Mouse (Mus musculus) stomach, postnatal 0 days (tissue): ENCODE data around the gene Fen1. TPM values are rescaled to one million over a fixed set of nuclear protein-coding genes. Genes with fewer than 3 reads are reported as not detected.

Experiments
- ATAC-seq: fragments of 200-750 bp; cut with Nextera tagmentation; 2 replicates; pipeline ENCODE4 v1.8.0; 2017; ENCODE audit not compliant: low FRiP score, low TSS enrichment
- DNase-seq: peaks from one replicate; pipeline ENCODE4 v3.0.0-alpha.2; 2016; ENCODE audit warnings: low spot score
- H3K27ac ChIP-seq: fragments of 300-500 bp; sonication (generic); replicated peaks from 2 replicates; pipeline ENCODE4 v1.5.1; 2014; ENCODE audit warnings: mild to moderate bottlenecking, control low read depth
- H3K27me3 ChIP-seq: fragments of 300-500 bp; sonication (generic); 2 replicates; pipeline ENCODE4 v1.6.1; 2014; ENCODE audit warnings: low read length; ENCODE audit not compliant: control insufficient read depth, insufficient read depth
- H3K36me3 ChIP-seq: fragments of 300-500 bp; sonication (generic); 2 replicates; pipeline ENCODE4 v1.6.1; 2014; ENCODE audit warnings: low read length, mixed read lengths; ENCODE audit not compliant: control insufficient read depth, insufficient read depth
- H3K4me1 ChIP-seq: fragments of 300-500 bp; sonication (generic); replicated peaks from 2 replicates; pipeline ENCODE4 v1.6.1; 2014; ENCODE audit warnings: antibody characterized with exemption; ENCODE audit not compliant: control insufficient read depth, insufficient read depth
- H3K4me2 ChIP-seq: fragments of 300-500 bp; sonication (generic); replicated peaks from 2 replicates; pipeline ENCODE4 v1.6.1; 2014; ENCODE audit warnings: low read depth, mild to moderate bottlenecking, control low read depth, moderate library complexity
- H3K4me3 ChIP-seq: fragments of 300-500 bp; sonication (generic); 2 replicates; pipeline ENCODE4 v1.5.1; 2014; ENCODE audit warnings: low read depth, low read length, control low read depth
- H3K9ac ChIP-seq: fragments of 300-500 bp; sonication (generic); 2 replicates; pipeline ENCODE4 v1.6.1; 2014; ENCODE audit warnings: mild to moderate bottlenecking, low read length, control low read depth, mixed read lengths
- H3K9me3 ChIP-seq: fragments of 300-500 bp; sonication (generic); 2 replicates; pipeline ENCODE4 v1.6.1; 2016; ENCODE audit warnings: low read length; ENCODE audit not compliant: control insufficient read depth
- CTCF ChIP-seq: IDR thresholded peaks from 2 replicates; pipeline ENCODE4 v1.5.1; 2016; ENCODE audit warnings: antibody characterized with exemption, low read depth, mild to moderate bottlenecking, moderate library complexity
- EP300 ChIP-seq: optimal IDR thresholded peaks from 2 replicates; pipeline ENCODE3; 2016; ENCODE audit warnings: antibody characterized with exemption
- WGBS: fragments of 180-500 bp; shearing (Covaris S2); extraction: QIAGEN DNeasy Blood & Tissue Kit; methylation state at CpG from one replicate; pipeline ENCODE4 v1.1.7; 2014; 5-methylcytosine and 5-hydroxymethylcytosine counted together
- polyA plus RNA-seq: library from polyadenylated mRNA; unstranded; fragments of >200 nt; fragmentation: Nextera tagmentation; extraction: Ambion mirVana; gene quantifications from 2 replicates; pipeline ENCODE4 v1.2.1, GENCODE M21; 2015

Gene Fen1
- polyA plus RNA-seq, 1 experiment from 2014 or later, result 29.2 TPM

DNA sequence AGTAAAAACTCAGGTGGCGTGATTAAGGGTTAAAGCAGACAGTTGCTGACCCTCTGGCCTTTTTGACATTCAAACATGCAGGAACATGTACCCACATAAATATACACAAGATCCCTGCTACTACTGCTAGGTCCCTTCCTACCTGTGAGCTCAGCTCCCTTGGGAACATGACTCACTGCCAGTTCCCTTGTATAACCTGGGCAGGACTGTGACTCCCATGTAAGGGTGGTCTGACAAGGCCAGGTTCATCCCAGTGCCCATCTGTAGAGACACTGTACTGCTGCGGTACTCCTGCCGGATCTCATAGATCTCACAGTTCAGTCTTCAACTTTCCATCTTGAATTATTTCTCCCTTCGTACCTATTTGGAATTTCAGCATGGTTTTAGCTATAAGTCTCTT is 6.8 kb downstream of the Fen1 start:
- no peaks in the 10 kb centered on the region for H3K4me1 ChIP-seq
- TF ChIP-seq EP300 (no peak), CTCF (no peak)
- H3K36me3 ChIP-seq, result peaks cover 29% of the 10 kb centered on the region
- no peak overlapping the region for H3K4me2 ChIP-seq
- DNase-seq (no peak), ATAC-seq (no peak)
- no peaks in the 10 kb centered on the region for H3K27me3 ChIP-seq
- 83% methylated on average over 4 of the region's 4 CpGs for WGBS
- H3K9ac ChIP-seq, result no peak overlapping the region
- no peak overlapping the region for H3K4me3 ChIP-seq
- H3K9me3 ChIP-seq, result no peaks in the 10 kb centered on the region
- 0 out of 2 replicates have a peak overlapping the region, but pooled peaks have one; percentile 24 for H3K27ac ChIP-seq

DNA sequence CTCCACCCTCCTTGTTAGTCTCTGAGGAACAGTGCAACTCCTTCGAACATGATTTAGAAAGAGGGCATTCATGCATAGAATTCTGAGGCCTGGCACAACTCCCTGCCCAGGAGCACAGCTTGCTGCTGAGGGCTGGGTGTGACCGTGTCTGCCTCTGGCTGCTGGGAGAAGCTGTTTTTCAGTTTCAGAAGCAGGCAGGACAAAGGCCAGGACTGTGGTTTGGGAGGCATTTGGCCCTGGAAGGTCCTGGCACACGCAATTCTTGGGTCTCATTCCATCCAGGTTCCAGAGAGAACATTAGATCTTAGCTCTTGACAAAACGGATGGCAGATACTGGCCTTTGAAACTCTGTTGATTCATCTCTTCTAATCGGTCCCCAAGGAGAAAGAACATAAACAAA is 8.7 kb downstream of the Fen1 start:
- no peak for TF ChIP-seq CTCF
- no peak for TF ChIP-seq EP300
- H3K4me2 ChIP-seq, result no peak overlapping the region
- WGBS, result 54% methylated on average over 5 of the region's 5 CpGs
- H3K9me3 ChIP-seq, result no peaks in the 10 kb centered on the region
- DNase-seq (no peak), ATAC-seq (no peak)
- no peaks in the 10 kb centered on the region for H3K27me3 ChIP-seq
- no peak overlapping the region; the same call in 1 of the 2 replicates for H3K27ac ChIP-seq
- H3K4me3 ChIP-seq, result no peak overlapping the region
- no peak overlapping the region for H3K9ac ChIP-seq
- no peaks in the 10 kb centered on the region for H3K4me1 ChIP-seq
- H3K36me3 ChIP-seq, result peaks cover 29% of the 10 kb centered on the region

DNA sequence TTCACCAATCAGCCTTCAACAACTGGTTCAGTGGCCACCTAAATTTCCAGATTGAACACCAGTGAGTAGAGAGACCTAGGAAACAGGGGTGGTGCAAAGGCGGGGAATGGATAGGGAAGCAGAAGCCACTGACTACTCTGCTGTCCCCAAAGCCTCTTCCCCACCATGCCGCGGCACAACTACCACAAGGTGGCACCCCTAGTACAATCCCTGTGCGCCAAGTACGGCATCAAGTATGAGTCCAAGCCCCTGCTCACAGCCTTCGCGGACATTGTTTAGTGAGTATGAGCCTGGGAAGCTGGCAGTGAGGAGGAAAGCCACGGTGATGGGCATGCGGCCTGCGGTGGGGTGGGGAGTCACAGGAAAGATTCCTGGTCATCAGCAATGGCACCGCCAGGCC is 9.6 kb downstream of the Fen1 start:
- Histone ChIP-seq H3K36me3 (peaks cover 21% of the 10 kb centered on the region), H3K4me2 (no peak overlapping the region), H3K4me1 (no peaks in the 10 kb centered on the region), H3K9ac (no peak overlapping the region), H3K27ac (0 out of 2 replicates have a peak overlapping the region, but pooled peaks have one; percentile 18), H3K9me3 (no peaks in the 10 kb centered on the region), H3K27me3 (no peaks in the 10 kb centered on the region), H3K4me3 (no peak overlapping the region)
- no peak for ATAC-seq
- TF ChIP-seq CTCF, result peak; percentile 35; the same call in 1 of the 2 replicates
- no peak for TF ChIP-seq EP300
- no peak for DNase-seq
- 81% methylated on average over 11 of the region's 11 CpGs for WGBS

- no peak overlapping the region for H3K27ac ChIP-seq
- peaks cover 34% of the 10 kb centered on the region for H3K36me3 ChIP-seq
- TF ChIP-seq EP300 (no peak), CTCF (no peak)
- H3K4me3 ChIP-seq, result no peak overlapping the region
- ATAC-seq (no peak), DNase-seq (no peak)
- H3K27me3 ChIP-seq, result no peaks in the 10 kb centered on the region
- H3K4me1 ChIP-seq, result no peaks in the 10 kb centered on the region
- H3K4me2 ChIP-seq, result no peak overlapping the region
- 72% methylated on average over 7 of the region's 7 CpGs for WGBS
- no peaks in the 10 kb centered on the region for H3K9me3 ChIP-seq
- H3K9ac ChIP-seq, result no peak overlapping the region
These were observed 12.6 kb downstream of the Fen1 start for GRCm38 (mm10) chr19:10191326-10191725.

- TF ChIP-seq EP300 (no peak), CTCF (peak; percentile 87)
- 36% methylated on average over 2 of the region's 2 CpGs for WGBS
- Histone ChIP-seq H3K9ac (no peak overlapping the region), H3K4me1 (no peaks in the 10 kb centered on the region), H3K36me3 (peaks cover 39% of the 10 kb centered on the region), H3K4me2 (no peak overlapping the region), H3K27ac (no peak overlapping the region), H3K4me3 (no peak overlapping the region), H3K9me3 (no peaks in the 10 kb centered on the region), H3K27me3 (no peaks in the 10 kb centered on the region)
- ATAC-seq (peak; percentile 15; the same call in 1 of the 2 replicates), DNase-seq (peak; percentile 86)
These were observed 13.2 kb downstream of the Fen1 start for GRCm38 (mm10) chr19:10190796-10191195.

DNA sequence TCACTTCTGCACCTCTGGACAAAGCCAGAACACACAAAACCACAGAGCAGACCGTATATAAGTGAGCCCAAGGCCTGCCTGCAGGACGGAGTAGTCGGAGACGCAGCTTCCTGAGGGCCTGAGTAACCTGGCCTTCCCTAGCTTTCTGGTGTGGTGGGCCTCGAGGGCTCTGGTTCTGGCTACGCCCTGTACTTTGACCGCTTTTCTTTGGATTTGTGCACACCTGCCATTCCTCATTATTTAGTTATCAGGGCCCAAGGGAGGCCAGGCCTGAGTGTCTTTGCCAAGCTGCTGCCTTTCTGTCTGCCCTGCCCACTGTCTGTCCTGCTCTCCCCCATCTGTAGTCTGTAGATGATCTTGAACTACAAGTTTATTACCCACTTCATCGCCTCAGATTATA is 14.0 kb downstream of the Fen1 start:
- H3K4me2 ChIP-seq, result no peak overlapping the region
- ATAC-seq (no peak), DNase-seq (no peak)
- no peak overlapping the region for H3K4me3 ChIP-seq
- TF ChIP-seq EP300, result no peak
- TF ChIP-seq CTCF, result no peak
- 84% methylated on average over 8 of the region's 8 CpGs for WGBS
- H3K9me3 ChIP-seq, result no peaks in the 10 kb centered on the region
- no peak overlapping the region for H3K9ac ChIP-seq
- no peaks in the 10 kb centered on the region for H3K27me3 ChIP-seq
- no peaks in the 10 kb centered on the region for H3K4me1 ChIP-seq
- H3K27ac ChIP-seq, result no peak overlapping the region
- H3K36me3 ChIP-seq, result peaks cover 37% of the 10 kb centered on the region
